Mouse (Mus musculus): Measurements from ENCODE around the gene Olfr399. TPM values are rescaled to one million over a fixed set of nuclear protein-coding genes. Genes with fewer than 3 reads are reported as not detected.

The Olfr399 gene
- not detected in 2 replicates for polyA plus RNA-seq (2012; rRNA removed)

DNA sequence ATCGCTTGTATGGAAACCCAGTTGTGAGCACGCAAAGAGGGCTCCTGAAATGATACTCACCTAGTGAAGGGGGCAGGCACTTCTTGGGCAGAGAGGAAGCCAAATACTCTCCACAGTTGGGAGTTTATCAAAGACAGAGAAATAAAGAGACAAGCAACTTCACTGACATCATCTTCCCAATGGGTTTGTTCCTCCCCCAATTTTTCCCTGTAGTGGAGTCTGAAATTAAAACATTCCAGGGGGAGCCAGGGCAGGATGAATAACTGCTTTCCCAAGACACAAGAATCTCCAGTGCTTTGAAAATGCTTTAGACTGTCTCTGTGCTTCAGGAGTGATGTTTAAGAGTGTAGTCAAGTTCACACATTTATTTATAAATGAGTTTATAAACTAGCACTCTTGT lies at the start of gene Olfr399, which contains the start of gene Olfr139:
Gene Olfr399, minus strand, starts transcription at position 165 of the 400 bp plus-strand sequence.
Gene Olfr139, minus strand, starts transcription at position 101 of the 400 bp plus-strand sequence.

GRCm38 (mm10) chr11:74069655-74070054 lies 13.2 kb upstream of the Olfr399 start, which contains the start of gene Zfp616:
Zfp616 (plus strand) TSS chr11:74069955.

Other genes starting within 250 kb of the Olfr399 start
- not detected in 2 replicates for gene Olfr392, start 239.6 kb downstream of the Olfr399 start, polyA plus RNA-seq (2012; rRNA removed)
- not detected in 2 replicates for gene Olfr393, start 205.2 kb downstream of the Olfr399 start, polyA plus RNA-seq (2012; rRNA removed)
- not detected in 2 replicates for gene Olfr394, start 165.8 kb downstream of the Olfr399 start, polyA plus RNA-seq (2012; rRNA removed)
- not detected in 2 replicates for gene Olfr395, start 147.3 kb downstream of the Olfr399 start, polyA plus RNA-seq (2012; rRNA removed)
- gene Olfr23, start 119.9 kb downstream of the Olfr399 start, polyA plus RNA-seq (2012; rRNA removed): not detected in 2 replicates
- not detected in 2 replicates for gene Olfr397, start 95.8 kb downstream of the Olfr399 start, polyA plus RNA-seq (2012; rRNA removed)
- gene Olfr398, start 66.2 kb downstream of the Olfr399 start, polyA plus RNA-seq (2012; rRNA removed): not detected in 2 replicates
- not detected in 2 replicates for gene Olfr139, start 64 bp downstream of the Olfr399 start, polyA plus RNA-seq (2012; rRNA removed)
- not detected in 2 replicates for gene Zfp616, start 13.3 kb upstream of the Olfr399 start, polyA plus RNA-seq (2012; rRNA removed)
- gene Olfr401, start 57.1 kb upstream of the Olfr399 start, polyA plus RNA-seq (2012; rRNA removed): not detected in 2 replicates
- not detected in 2 replicates for gene Olfr402, start 96.9 kb upstream of the Olfr399 start, polyA plus RNA-seq (2012; rRNA removed)
- gene Olfr403, start 129.6 kb upstream of the Olfr399 start, polyA plus RNA-seq (2012; rRNA removed): not detected in 2 replicates
- not detected in 2 replicates for gene Olfr43, start 154.8 kb upstream of the Olfr399 start, polyA plus RNA-seq (2012; rRNA removed)
- not detected in 2 replicates for gene Olfr406, start 203.2 kb upstream of the Olfr399 start, polyA plus RNA-seq (2012; rRNA removed)
- not detected in 2 replicates for gene Olfr59, start 227.1 kb upstream of the Olfr399 start, polyA plus RNA-seq (2012; rRNA removed)